9 mouse cellular contexts compared by ENCODE assay signal in the genomic region with DNA sequence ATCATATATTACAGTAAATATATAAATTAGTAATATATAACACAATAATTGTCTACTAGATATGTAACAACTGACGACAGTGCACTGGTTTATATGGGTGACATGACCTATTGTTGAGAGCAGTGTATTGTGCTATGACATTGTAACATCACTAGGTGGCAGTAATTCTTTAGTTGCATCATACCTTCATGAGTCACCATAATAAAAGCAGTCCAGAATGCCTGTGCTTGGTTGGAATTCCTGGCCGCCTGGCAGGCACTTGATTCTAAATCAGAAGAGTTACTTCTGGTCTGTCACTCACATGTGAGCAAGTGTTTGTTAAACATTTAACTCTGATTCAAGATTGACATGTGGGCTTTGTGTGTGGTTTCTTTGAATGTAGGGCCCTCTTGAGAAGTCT. TPM values are rescaled to one million over a fixed set of nuclear protein-coding genes. Genes with fewer than 3 reads are reported as not detected.
DNase-seq lines count a peak whose midpoint lies in the region; ATAC-seq and TF ChIP-seq lines count a peak whose summit lies in the region.
"Had no signal": no experiment of that assay in that cellular context is flagged by ENCODE, and none has a peak within 500 bp of the region (broad histone marks: within the 10 kb centered on the region; RNA-seq: fewer than 3 reads in every experiment).

No protein-coding gene starts in this region.

- no peaks in the 10 kb centered on the region for H3K36me3 ChIP-seq in liver, adult 2 months (ENCODE audit: control insufficient read depth, insufficient read depth, low read length)
- no peaks in the 10 kb centered on the region for H3K36me3 ChIP-seq in liver, embryonic 11.5 days (ENCODE audit: control insufficient read depth, insufficient read depth, low read length)
- H3K36me3 ChIP-seq: neural tube, embryonic 13.5 days had no signal

- peak; percentile 53 for TF ChIP-seq CTCF in liver, adult 2 months (IDR thresholded peaks at IDR 0.05; ENCODE audit: low read depth, low read length)

- no peaks in the 10 kb centered on the region for H3K9me3 ChIP-seq in liver, embryonic 11.5 days (ENCODE audit: control insufficient read depth, low read length)
- H3K9me3 ChIP-seq: neural tube, embryonic 13.5 days had no signal

- DNase-seq in liver, adult 2 months (ENCODE audit: extremely low read depth, low read depth, low spot score) = peak; percentile 49
- DNase-seq in liver, embryonic 11.5 days (ENCODE audit: low spot score) = no peak
- DNase-seq in adrenal gland, postnatal 14 days = peak; percentile 35
- DNase-seq in fibroblast of lung, adult 2 months (ENCODE audit: low read depth) = peak; percentile 41
- DNase-seq in kidney, adult 9 months = peak; percentile 64
- peak; percentile 29 for DNase-seq in lung, postnatal 25 days (ENCODE audit: low spot score)
- no peak for DNase-seq in heart, postnatal 36 days

- no peaks in the 10 kb centered on the region for H3K27me3 ChIP-seq in liver, adult 2 months (ENCODE audit: control insufficient read depth, insufficient read depth, low read length)
- H3K27me3 ChIP-seq in liver, embryonic 11.5 days (replicated peaks; ENCODE audit: control insufficient read depth, insufficient read depth, low read length) = no peaks in the 10 kb centered on the region
- H3K27me3 ChIP-seq: neural tube, embryonic 13.5 days had no signal

- H3K4me1 ChIP-seq in liver, adult 2 months (ENCODE audit: control insufficient read depth, insufficient read depth, low read length) = peaks cover 2% of the 10 kb centered on the region; the same call in 1 of the 2 replicates
- H3K4me1 ChIP-seq in liver, embryonic 11.5 days (replicated peaks; ENCODE audit: control insufficient read depth, insufficient read depth, low read length) = no peaks in the 10 kb centered on the region
- H3K4me1 ChIP-seq: neural tube, embryonic 13.5 days had no signal

- no peaks in the 10 kb centered on the region for H3K79me2 ChIP-seq in liver, adult 2 months (ENCODE audit: control insufficient read depth, insufficient read depth, low read length)

- no peak overlapping the region for H3K4me2 ChIP-seq in liver, embryonic 11.5 days
- H3K4me2 ChIP-seq: neural tube, embryonic 13.5 days had no signal

- WGBS in liver, adult 2 months = 51% methylated on average over 2 of the region's 2 CpGs
- WGBS in liver, embryonic 11.5 days = 35% methylated on average over 2 of the region's 2 CpGs

- no peak overlapping the region for H3K27ac ChIP-seq in liver, adult 2 months (replicated peaks; ENCODE audit: insufficient read depth, low read depth, low read length)
- no peak overlapping the region for H3K27ac ChIP-seq in liver, embryonic 11.5 days (ENCODE audit: low read depth, low read length)
- H3K27ac ChIP-seq: neural tube, embryonic 13.5 days had no signal

- intact Hi-C loops in heart, postnatal 36 days (cut with DNase I) = loop anchor here (2.0 to 10.0 kb wide), 3 partner anchors 143 to 1980 kb away; partner anchors contain the start of gene Arl8b

- no peak overlapping the region for H3K4me3 ChIP-seq in liver, adult 2 months (ENCODE audit: insufficient read depth, low read depth, low read length)
- no peak overlapping the region for H3K4me3 ChIP-seq in liver, embryonic 11.5 days (ENCODE audit: low read depth, low read length)
- H3K4me3 ChIP-seq: neural tube, embryonic 13.5 days had no signal

- no peak for ATAC-seq in liver, embryonic 11.5 days (replicated peaks; ENCODE audit: low FRiP score)
- no peak for ATAC-seq in inflammation-experienced regulatory T-cells, adult 6 months

- no peak overlapping the region for H3K9ac ChIP-seq in liver, adult 2 months (ENCODE audit: low read depth, low read length)
- H3K9ac ChIP-seq in liver, embryonic 11.5 days (ENCODE audit: low read depth, low read length) = no peak overlapping the region
- H3K9ac ChIP-seq: neural tube, embryonic 13.5 days had no signal

- no peak for TF ChIP-seq POLR2A in liver, adult 2 months (IDR thresholded peaks at IDR 0.05; ENCODE audit: extremely low read depth, insufficient read depth, low read length)

RNA-seq across cellular contexts. Expression of gene Crbn, which starts 5.0 kb away (rescaled TPM):
- total RNA-seq in liver, adult 2 months (2014; rRNA removed) = 40.1 and 49.2 TPM in 2 replicates
- 8.6 and 9.8 TPM in 2 replicates for polyA plus RNA-seq in liver, adult 2 months (2012; rRNA removed)
- polyA plus RNA-seq in liver, embryonic 11.5 days (2014; fragmentation: Nextera tagmentation; extraction: Ambion mirVana) = 30.5 and 36.0 TPM in 2 replicates
- 50.4 and 56.1 TPM in 2 replicates for total RNA-seq in adrenal gland, postnatal 14 days (2021)
- polyA plus RNA-seq in inflammation-experienced regulatory T-cells, adult 6 months (2017; shearing (Covaris generic)) = 100 to 1,000 TPM; 182 to 240 (median 202) TPM
- 10 to 100 TPM; 54.4 to 60.4 TPM for total RNA-seq in heart, postnatal 36 days (2021)

RNA-seq across cellular contexts. Expression of gene Trnt1, which starts 36.0 kb away (rescaled TPM):
- 18.5 and 19.8 TPM in 2 replicates for total RNA-seq in liver, adult 2 months (2014; rRNA removed)
- 9.2 and 13.7 TPM in 2 replicates for polyA plus RNA-seq in liver, adult 2 months (2012; rRNA removed)
- polyA plus RNA-seq in liver, embryonic 11.5 days (2014; fragmentation: Nextera tagmentation; extraction: Ambion mirVana) = 82.3 and 94.4 TPM in 2 replicates
- 52.6 and 55.7 TPM in 2 replicates for total RNA-seq in adrenal gland, postnatal 14 days (2021)
- polyA plus RNA-seq in inflammation-experienced regulatory T-cells, adult 6 months (2017; shearing (Covaris generic)) = 100 to 1,000 TPM in 1 of 3 experiments, 10 to 100 TPM in 2; 94.0 to 106 (median 99.2) TPM
- 10 to 100 TPM; 37.7 to 40.5 TPM for total RNA-seq in heart, postnatal 36 days (2021)

RNA-seq across cellular contexts. Expression of gene Il5ra, which starts 56.1 kb away (rescaled TPM):
- total RNA-seq in liver, adult 2 months (2014; rRNA removed) = 0.09 and 0.20 TPM in 2 replicates
- not detected in 2 replicates for polyA plus RNA-seq in liver, adult 2 months (2012; rRNA removed)
- 0.14 and 0.38 TPM in 2 replicates for polyA plus RNA-seq in liver, embryonic 11.5 days (2014; fragmentation: Nextera tagmentation; extraction: Ambion mirVana)
- total RNA-seq in adrenal gland, postnatal 14 days (2021) = 0.22 and 0.41 TPM in 2 replicates
- polyA plus RNA-seq in inflammation-experienced regulatory T-cells, adult 6 months (2017; shearing (Covaris generic)) = under 1 TPM in 1 of 3 experiments, not detected in 2; 0.24 TPM
- total RNA-seq in heart, postnatal 36 days (2021) = under 1 TPM in 1 of 2 experiments, not detected in 1; 0.14 TPM
- polyA plus RNA-seq: neural tube, embryonic 13.5 days had no signal

Comparison
In these comparisons a context has a peak if more than half of its experiments do, and no peak if none do; other contexts are left out.
1. DNase-seq: peak in liver, adult 2 months (single experiment), adrenal gland, postnatal 14 days (single experiment), fibroblast of lung, adult 2 months (single experiment), kidney, adult 9 months (single experiment) and lung, postnatal 25 days (single experiment); none in liver, embryonic 11.5 days (single experiment) and heart, postnatal 36 days (0 of 2).